Mouse (Mus musculus) retina, embryonic 14.5 days (tissue): Measurements from ENCODE around the gene Cd300e.

Source experiments
- DNase-seq: peaks from one replicate; pipeline ENCODE4 v3.0.0-alpha.2; 2015; ENCODE audit warnings: low spot score

Gene Cd300e

GRCm38 (mm10) chr11:115062077-115062476 is at the start of gene Cd300e:
Cd300e (minus strand) TSS chr11:115062177.
- no peak for DNase-seq

GRCm38 (mm10) chr11:115110271-115110670 is 48.3 kb upstream of the Cd300e start:
- no peak for DNase-seq

GRCm38 (mm10) chr11:115108176-115108575 is 46.2 kb upstream of the Cd300e start:
- no peak for DNase-seq

GRCm38 (mm10) chr11:115107403-115107916 is 45.5 kb upstream of the Cd300e start:
- no peak for DNase-seq

- no peak for DNase-seq
Measured at GRCm38 (mm10) chr11:115106638-115107037, 44.7 kb upstream of the Cd300e start.

GRCm38 (mm10) chr11:115104769-115105563 is 43.0 kb upstream of the Cd300e start:
- DNase-seq, result no peak

- DNase-seq, result no peak
Measured at GRCm38 (mm10) chr11:115103470-115104413, 41.8 kb upstream of the Cd300e start.

- no peak for DNase-seq
Measured at GRCm38 (mm10) chr11:115102116-115102515, 40.1 kb upstream of the Cd300e start.

- no peak for DNase-seq
Measured at GRCm38 (mm10) chr11:115101615-115102051, 39.7 kb upstream of the Cd300e start.

GRCm38 (mm10) chr11:115100741-115101140 is 38.8 kb upstream of the Cd300e start:
- DNase-seq, result no peak

- DNase-seq, result no peak
Measured at GRCm38 (mm10) chr11:115100032-115100621, 38.1 kb upstream of the Cd300e start.

GRCm38 (mm10) chr11:115099241-115099840 is 37.4 kb upstream of the Cd300e start:
- DNase-seq, result no peak

GRCm38 (mm10) chr11:115098203-115098932 is 36.4 kb upstream of the Cd300e start:
- DNase-seq, result no peak

- DNase-seq, result no peak
Measured at GRCm38 (mm10) chr11:115092140-115092539, 30.2 kb upstream of the Cd300e start.

GRCm38 (mm10) chr11:115091362-115091901 is 29.5 kb upstream of the Cd300e start, which contains the start of gene Rab37:
Rab37 (plus strand) TSS chr11:115091431.
- DNase-seq, result peak; percentile 17

GRCm38 (mm10) chr11:115089853-115090252 is 27.9 kb upstream of the Cd300e start:
- DNase-seq, result no peak

- DNase-seq, result no peak
Measured at GRCm38 (mm10) chr11:115086213-115086612, 24.2 kb upstream of the Cd300e start.

GRCm38 (mm10) chr11:115085064-115085463 is 23.1 kb upstream of the Cd300e start:
- no peak for DNase-seq

GRCm38 (mm10) chr11:115084595-115084994 is 22.6 kb upstream of the Cd300e start:
- DNase-seq, result peak; percentile 35

- DNase-seq, result peak; percentile 94
Measured at GRCm38 (mm10) chr11:115083376-115084139, 21.6 kb upstream of the Cd300e start.
